Mouse (Mus musculus) ES-E14 (cell line): ENCODE measurements around the gene Stim2.

Source experiments
- CHD2 ChIP-seq: IDR thresholded peaks from 2 replicates; pipeline ENCODE4 v1.6.1; 2014; ENCODE audit warnings: mild to moderate bottlenecking, low read depth, low read length, inconsistent platforms
- ZC3H11A ChIP-seq: IDR thresholded peaks from 2 replicates; pipeline ENCODE4 v1.6.1; 2012; ENCODE audit warnings: low read depth, mild to moderate bottlenecking, inconsistent platforms, low read length, borderline replicate concordance
- ZNF384 ChIP-seq: IDR thresholded peaks from 2 replicates; pipeline ENCODE4 v1.6.1; 2012; ENCODE audit warnings: low read depth, low read length, inconsistent platforms

GRCm38 (mm10) chr5:54053673-54054366, 55.5 kb downstream of the Stim2 start:
- TF ChIP-seq ZC3H11A (no peak), CHD2 (no peak), ZNF384 (no peak)
